Mouse (Mus musculus): Measurements from ENCODE around the gene Hist1h2bp. TPM values are rescaled to one million over a fixed set of nuclear protein-coding genes. Genes with fewer than 3 reads are reported as not detected.
A peak's percentile ranks its signal among the peaks of the same experiment; 100 is the strongest.
"Not testable (repeated sequence)": the region's sequence is repeated elsewhere in the genome, so short reads cannot be mapped to it uniquely, and the experiment has no call there.

Gene Hist1h2bp
- total RNA-seq (2012; rRNA removed) (476 and 510 TPM in 2 replicates), total RNA-seq (2014; rRNA removed) (2.7 and 3.6 TPM in 2 replicates), polyA plus RNA-seq (2012; ENCODE audit: insufficient read length, low read depth) (0.60 and 1.3 TPM in 2 replicates)

GRCm38 (mm10) chr13:21786899-21787629 lies at the start of gene Hist1h2bp, which contains the start of gene Hist1h2an:
Hist1h2bp (plus strand) TSS chr13:21787461.
Hist1h2an (minus strand) TSS chr13:21787218.
- dilution Hi-C loops (cut with MboI; ENCODE audit: extremely low pct_ligation_motif_present, extremely low pct_unique_long_range_greater_than_20kb, low sequenced_read_pairs); H3K27me3 ChIP-seq (replicated peaks); H3K79me2 ChIP-seq (replicated peaks; ENCODE audit: control insufficient read depth, extremely low read depth, insufficient read depth, poor library complexity, severe bottlenecking); H3K9me3 ChIP-seq (replicated peaks; ENCODE audit: low read length); H3K36me3 ChIP-seq (replicated peaks in 1 of 2; ENCODE audit: control insufficient read depth in 1 of 2, insufficient read depth in 1 of 2, low read length in 1 of 2); in situ Hi-C loops (cut with MboI; ENCODE audit: low pct_ligation_motif_present, low pct_unique_long_range_greater_than_20kb, low sequenced_read_pairs): not testable (repeated sequence)
- H3K4me1 ChIP-seq (ENCODE audit: control insufficient read depth in 1 of 2, insufficient read depth in 2 of 2), result peaks cover 0 to 32% of the 10 kb centered on the region in 2 experiments; a peak in 3 of 4 replicates
- TF ChIP-seq E2F4 (IDR thresholded peaks at IDR 0.05; ENCODE audit: insufficient replicate concordance, low read depth, low read length), result peak; percentile 94
- peak; percentile 49 for TF ChIP-seq NELFE (IDR thresholded peaks at IDR 0.05; ENCODE audit: low read depth, low read length)
- peak; percentile 99 for TF ChIP-seq TBP (conservative IDR thresholded peaks at IDR 0.05; ENCODE audit: low read depth, low read length)
- TF ChIP-seq HCFC1 (IDR thresholded peaks at IDR 0.05; ENCODE audit: low read depth, low read length), result peak; percentile 50; the same call in 1 of the 2 replicates
- TF ChIP-seq POLR2AphosphoS2 (IDR thresholded peaks at IDR 0.05; ENCODE audit: low read depth, low read length), result peak; percentile 3; the same call in 1 of the 2 replicates
- TF ChIP-seq POLR2A (IDR thresholded peaks at IDR 0.05; ENCODE audit: low read depth, low read length), result peak; percentile 87
- 0 out of 2 replicates have a peak, but pooled peaks have one; percentile 64 for TF ChIP-seq UBTF (IDR thresholded peaks at IDR 0.05; ENCODE audit: low read depth, low read length)
- TF ChIP-seq MYC (IDR thresholded peaks at IDR 0.05; ENCODE audit: low read depth, low read length), result peak; percentile 33; the same call in 1 of the 2 replicates
- peak; percentile 91 for TF ChIP-seq CHD2 (IDR thresholded peaks at IDR 0.05; ENCODE audit: low read length)
- TF ChIP-seq MXI1 (IDR thresholded peaks at IDR 0.05; ENCODE audit: low read depth, low read length), result peak; percentile 15; the same call in 1 of the 2 replicates
- TF ChIP-seq NRF1 (IDR thresholded peaks at IDR 0.05; ENCODE audit: low read depth, low read length), result peak; percentile 68
- peak; percentile 58 for TF ChIP-seq MAX (IDR thresholded peaks at IDR 0.05; ENCODE audit: low read length)
- peak; percentile 89; the same call in 1 of the 2 replicates for TF ChIP-seq CHD1 (IDR thresholded peaks at IDR 0.05; ENCODE audit: low read depth, low read length)
- H3K4me2 ChIP-seq (ENCODE audit: insufficient read depth, low read depth, poor library complexity, severe bottlenecking), result peak within 1 kb of the TSS; percentile 88
- peak within 1 kb of the TSS; percentile 92 for H3K27ac ChIP-seq (ENCODE audit: insufficient read depth, low read depth)
- H3K4me3 ChIP-seq (replicated peaks in 1 of 3; ENCODE audit: low read depth in 2 of 3, low read length in 2 of 3, poor library complexity in 1 of 3), result peak within 1 kb of the TSS; percentile 2 to 57 (median 37)
- H3K9ac ChIP-seq (ENCODE audit: insufficient read depth, low read depth), result peak within 1 kb of the TSS; percentile 78
- DNase-seq (ENCODE audit: extremely low read depth), result peak; percentile 97

GRCm38 (mm10) chr13:21745006-21745405 lies 42.3 kb upstream of the Hist1h2bp start:
- H3K36me3 ChIP-seq (replicated peaks in 1 of 2; ENCODE audit: control insufficient read depth in 1 of 2, insufficient read depth in 1 of 2, low read length in 1 of 2), result no peaks in the 10 kb centered on the region
- no peaks in the 10 kb centered on the region for H3K27me3 ChIP-seq (replicated peaks)
- no peak for DNase-seq (ENCODE audit: extremely low read depth)
- H3K9me3 ChIP-seq (replicated peaks; ENCODE audit: low read length), result no peaks in the 10 kb centered on the region
- H3K4me2 ChIP-seq (ENCODE audit: insufficient read depth, low read depth, poor library complexity, severe bottlenecking), result no peak overlapping the region
- no peak overlapping the region for H3K4me3 ChIP-seq (replicated peaks in 1 of 3; ENCODE audit: low read depth in 2 of 3, low read length in 2 of 3, poor library complexity in 1 of 3)
- H3K27ac ChIP-seq (ENCODE audit: insufficient read depth, low read depth), result no peak overlapping the region
- no peaks in the 10 kb centered on the region; a peak in 1 of 4 replicates for H3K4me1 ChIP-seq (ENCODE audit: control insufficient read depth in 1 of 2, insufficient read depth in 2 of 2)
- no peak overlapping the region for H3K9ac ChIP-seq (ENCODE audit: insufficient read depth, low read depth)
- dilution Hi-C loops (cut with MboI; ENCODE audit: extremely low pct_ligation_motif_present, extremely low pct_unique_long_range_greater_than_20kb, low sequenced_read_pairs), result no loop called here
- TF ChIP-seq PAX5 (IDR thresholded peaks at IDR 0.05; ENCODE audit: low read length), result no peak
- TF ChIP-seq EP300 (IDR thresholded peaks at IDR 0.05; ENCODE audit: low read length), result no peak
- TF ChIP-seq POLR2AphosphoS2 (IDR thresholded peaks at IDR 0.05; ENCODE audit: low read depth, low read length), result no peak
- TF ChIP-seq MAZ (IDR thresholded peaks at IDR 0.05; ENCODE audit: low read depth, low read length), result no peak
- no peak for TF ChIP-seq ZC3H11A (IDR thresholded peaks at IDR 0.05; ENCODE audit: low read depth, low read length)
- no peak for TF ChIP-seq ZMIZ1 (IDR thresholded peaks at IDR 0.05; ENCODE audit: low read depth, low read length)
- TF ChIP-seq USF1 (IDR thresholded peaks at IDR 0.05; ENCODE audit: low read depth, low read length), result no peak
- TF ChIP-seq CTCF (conservative IDR thresholded peaks at IDR 0.05 in 1 of 2, IDR thresholded peaks at IDR 0.05 in 1 of 2; ENCODE audit: low read depth in 2 of 2, low read length in 2 of 2), result no peak
- TF ChIP-seq IRF4 (IDR thresholded peaks at IDR 0.05; ENCODE audit: low read depth, low read length), result no peak
- no peak for TF ChIP-seq SMC3 (IDR thresholded peaks at IDR 0.05; ENCODE audit: low read depth, low read length)
- TF ChIP-seq ZKSCAN1 (IDR thresholded peaks at IDR 0.05; ENCODE audit: borderline replicate concordance, low read depth, low read length), result no peak
- TF ChIP-seq ZNF384 (IDR thresholded peaks at IDR 0.05; ENCODE audit: low read depth, low read length), result no peak
- no peak for TF ChIP-seq MXI1 (IDR thresholded peaks at IDR 0.05; ENCODE audit: low read depth, low read length)
- TF ChIP-seq HCFC1 (IDR thresholded peaks at IDR 0.05; ENCODE audit: low read depth, low read length), result no peak
- no peak for TF ChIP-seq RCOR1 (conservative IDR thresholded peaks at IDR 0.05; ENCODE audit: low read depth, low read length)
- in situ Hi-C loops (cut with MboI; ENCODE audit: low pct_ligation_motif_present, low pct_unique_long_range_greater_than_20kb, low sequenced_read_pairs), result loop anchor here (10.0 to 25.0 kb wide), 2 partner anchors 290 to 1817 kb away; partner anchors contain the start of genes Hist1h1d, Hist1h2ad, Hist1h2ae and Hist1h2ah
- no peaks in the 10 kb centered on the region for H3K79me2 ChIP-seq (replicated peaks; ENCODE audit: control insufficient read depth, extremely low read depth, insufficient read depth, poor library complexity, severe bottlenecking)

Data from CH12.LX (cell line).